Mouse (Mus musculus) megakaryocyte, adult 5-6 weeks (primary cell): ENCODE measurements around the gene Myo16. TPM values are rescaled to one million over a fixed set of nuclear protein-coding genes. Genes with fewer than 3 reads are reported as not detected.

Source experiments
- ATAC-seq: 2 replicates; pipeline ENCODE4 v1.8.0; 2016; ENCODE audit warnings: mild to moderate bottlenecking, inconsistent platforms; ENCODE audit not compliant: poor library complexity, severe bottlenecking
- total RNA-seq, 2 experiments: library from RNA; stranded (forward) in 1 of 2; stranded (reverse) in 1 of 2; fragments of 153-499, 151-499 nt in 1 of 2; fragments of 221-1000, 200-1000 nt in 1 of 2; gene quantifications; 2 replicates each; pipeline versions ENCODE4 v1.2.3 to v1.2.4; 2015 to 2017

The Myo16 gene
- total RNA-seq, 2 experiments from 2014 or later: not detected

- no peak for ATAC-seq
These were observed 304.5 kb downstream of the Myo16 start for GRCm38 (mm10) chr8:10458151-10458649.

GRCm38 (mm10) chr8:10462271-10462670 is 308.6 kb downstream of the Myo16 start:
- ATAC-seq: peak; percentile 47

- no peak for ATAC-seq
These were observed 314.8 kb downstream of the Myo16 start for GRCm38 (mm10) chr8:10468490-10468889.

GRCm38 (mm10) chr8:10469658-10470057 is 315.9 kb downstream of the Myo16 start:
- ATAC-seq: no peak

GRCm38 (mm10) chr8:10470280-10470679 is 316.6 kb downstream of the Myo16 start:
- no peak for ATAC-seq

GRCm38 (mm10) chr8:10472371-10472770 is 318.7 kb downstream of the Myo16 start:
- no peak for ATAC-seq

- no peak for ATAC-seq
These were observed 320.7 kb downstream of the Myo16 start for GRCm38 (mm10) chr8:10474446-10474845.

- ATAC-seq: no peak
These were observed 325.3 kb downstream of the Myo16 start for GRCm38 (mm10) chr8:10479059-10479458.

GRCm38 (mm10) chr8:10480850-10481249 is 327.1 kb downstream of the Myo16 start:
- ATAC-seq: peak; percentile 77

- ATAC-seq: no peak
These were observed 328.4 kb downstream of the Myo16 start for GRCm38 (mm10) chr8:10482064-10482463.

- ATAC-seq: no peak
These were observed 329.2 kb downstream of the Myo16 start for GRCm38 (mm10) chr8:10482880-10483279.

- ATAC-seq: no peak
These were observed 330.1 kb downstream of the Myo16 start for GRCm38 (mm10) chr8:10483841-10484240.

- ATAC-seq: no peak
These were observed 336.2 kb downstream of the Myo16 start for GRCm38 (mm10) chr8:10489738-10490419.

GRCm38 (mm10) chr8:10490420-10490784 is 336.7 kb downstream of the Myo16 start:
- no peak for ATAC-seq

- ATAC-seq: no peak
These were observed 337.2 kb downstream of the Myo16 start for GRCm38 (mm10) chr8:10490874-10491273.

- ATAC-seq: no peak
These were observed 346.1 kb downstream of the Myo16 start for GRCm38 (mm10) chr8:10499846-10500245.

- ATAC-seq: no peak
These were observed 346.8 kb downstream of the Myo16 start for GRCm38 (mm10) chr8:10500465-10500864.

- ATAC-seq: no peak
These were observed 348.0 kb downstream of the Myo16 start for GRCm38 (mm10) chr8:10501750-10502149.

- ATAC-seq: no peak
These were observed 358.4 kb downstream of the Myo16 start for GRCm38 (mm10) chr8:10512105-10512504.

- ATAC-seq: no peak
These were observed 363.7 kb downstream of the Myo16 start for GRCm38 (mm10) chr8:10517381-10517780.

GRCm38 (mm10) chr8:10519276-10519675 is 365.6 kb downstream of the Myo16 start:
- ATAC-seq: no peak

GRCm38 (mm10) chr8:10521463-10521862 is 367.8 kb downstream of the Myo16 start:
- no peak for ATAC-seq

- no peak for ATAC-seq
These were observed 372.0 kb downstream of the Myo16 start for GRCm38 (mm10) chr8:10525686-10526085.
